25 mouse cellular contexts compared by ENCODE assay signal in the genomic region with DNA sequence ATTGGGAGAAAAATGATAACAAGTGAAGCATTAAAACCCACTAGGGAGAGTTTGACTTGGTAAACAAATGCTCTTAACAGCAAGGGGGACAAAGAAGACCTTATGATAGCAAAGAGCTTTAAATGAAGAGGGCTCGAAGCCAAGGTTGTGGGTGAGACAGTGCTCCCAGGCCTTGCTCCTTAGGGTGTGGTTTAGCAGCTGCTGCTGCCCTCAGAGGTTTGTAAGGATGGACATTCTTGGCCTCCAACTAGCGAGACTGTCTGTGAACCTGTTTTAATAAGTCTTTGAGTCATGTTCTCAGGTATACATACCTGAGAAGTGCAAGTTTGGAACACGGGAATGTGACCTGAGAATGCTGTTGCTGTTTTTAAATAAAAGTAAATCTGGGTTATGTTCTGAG.
"Had no signal": no experiment of that assay in that cellular context is flagged by ENCODE, and none has a peak within 500 bp of the region (broad histone marks: within the 10 kb centered on the region; RNA-seq: fewer than 3 reads in every experiment).

No protein-coding gene starts in this region.

- H3K9ac ChIP-seq: heart, embryonic 12.5 days; hindbrain, embryonic 12.5 days; hindbrain, embryonic 14.5 days; limb, embryonic 12.5 days; liver, embryonic 13.5 days; liver, embryonic 15.5 days had no signal

- H3K4me3 ChIP-seq: gastrocnemius, adult 2 months; heart, embryonic 12.5 days; hindbrain, embryonic 10.5 days; hindbrain, embryonic 12.5 days; layer of hippocampus, adult 2 months; left cerebral cortex, adult 2 months; limb, embryonic 10.5 days; limb, embryonic 12.5 days; liver, embryonic 13.5 days; liver, embryonic 15.5 days had no signal

- DNase-seq: gastrocnemius, adult 2 months; gastrocnemius, postnatal 10 days; gastrocnemius, postnatal 25 days; heart, postnatal 10 days; heart, postnatal 4 days; kidney, adult 18-20 months; kidney, adult 8-10 months; kidney, postnatal 10 days; kidney, postnatal 25 days; kidney, postnatal 4 days; liver; liver, embryonic 13.5 days had no signal

- H3K36me3 ChIP-seq: heart, embryonic 12.5 days; hindbrain, embryonic 10.5 days; hindbrain, embryonic 12.5 days; limb, embryonic 10.5 days; limb, embryonic 12.5 days; liver, embryonic 13.5 days; liver, embryonic 15.5 days had no signal

- H3K27ac ChIP-seq: gastrocnemius, adult 2 months; hindbrain, embryonic 10.5 days; hindbrain, embryonic 12.5 days; hindbrain, embryonic 14.5 days; layer of hippocampus, adult 2 months; left cerebral cortex, adult 2 months; limb, embryonic 10.5 days; limb, embryonic 12.5 days; liver, embryonic 13.5 days; liver, embryonic 15.5 days had no signal

- H3K27me3 ChIP-seq: hindbrain, embryonic 12.5 days had no signal

- H3K4me2 ChIP-seq: heart, embryonic 12.5 days; hindbrain, embryonic 12.5 days; hindbrain, embryonic 14.5 days; limb, embryonic 12.5 days; liver, embryonic 11.5 days; liver, embryonic 13.5 days; liver, embryonic 15.5 days had no signal

- H3K9me3 ChIP-seq: heart, embryonic 12.5 days; hindbrain, embryonic 10.5 days; hindbrain, embryonic 12.5 days; limb, embryonic 10.5 days; limb, embryonic 12.5 days; liver, embryonic 13.5 days; liver, embryonic 15.5 days had no signal

- ATAC-seq: hindbrain, embryonic 16.5 days; inflammation-experienced regulatory T-cells, adult 6 months; intestine, postnatal 0 days had no signal
